Mouse (Mus musculus): ENCODE results near the gene Tmem255b.

DNA sequence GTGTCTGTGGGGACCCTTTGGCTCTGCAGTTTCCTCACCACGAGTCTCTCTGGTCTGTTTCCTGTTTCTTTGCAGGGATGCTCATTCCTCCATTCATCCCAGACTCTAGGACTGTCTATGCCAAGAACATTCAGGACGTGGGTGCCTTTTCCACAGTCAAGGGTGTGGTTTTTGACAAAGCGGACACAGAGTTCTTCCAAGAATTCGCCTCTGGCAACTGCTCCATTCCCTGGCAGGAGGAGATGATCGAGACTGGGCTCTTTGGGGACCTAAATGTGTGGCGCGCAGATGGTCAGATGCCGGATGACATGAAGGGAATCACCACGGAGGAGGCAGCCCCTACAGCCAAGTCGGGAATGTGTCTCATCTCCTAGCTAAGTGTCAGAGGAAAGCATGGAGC is 19.1 kb upstream of the Tmem255b start:
- no peak for TF ChIP-seq CTCF (IDR thresholded peaks at IDR 0.05; ENCODE audit: extremely low read depth, insufficient read depth, insufficient read length, insufficient replicate concordance)
- no peak for TF ChIP-seq POLR2A (IDR thresholded peaks at IDR 0.05; ENCODE audit: low read depth, low read length)

All from spleen, adult 2 months (tissue).